Comparison of ENCODE assay signal across 15 mouse cellular contexts in the genomic region with DNA sequence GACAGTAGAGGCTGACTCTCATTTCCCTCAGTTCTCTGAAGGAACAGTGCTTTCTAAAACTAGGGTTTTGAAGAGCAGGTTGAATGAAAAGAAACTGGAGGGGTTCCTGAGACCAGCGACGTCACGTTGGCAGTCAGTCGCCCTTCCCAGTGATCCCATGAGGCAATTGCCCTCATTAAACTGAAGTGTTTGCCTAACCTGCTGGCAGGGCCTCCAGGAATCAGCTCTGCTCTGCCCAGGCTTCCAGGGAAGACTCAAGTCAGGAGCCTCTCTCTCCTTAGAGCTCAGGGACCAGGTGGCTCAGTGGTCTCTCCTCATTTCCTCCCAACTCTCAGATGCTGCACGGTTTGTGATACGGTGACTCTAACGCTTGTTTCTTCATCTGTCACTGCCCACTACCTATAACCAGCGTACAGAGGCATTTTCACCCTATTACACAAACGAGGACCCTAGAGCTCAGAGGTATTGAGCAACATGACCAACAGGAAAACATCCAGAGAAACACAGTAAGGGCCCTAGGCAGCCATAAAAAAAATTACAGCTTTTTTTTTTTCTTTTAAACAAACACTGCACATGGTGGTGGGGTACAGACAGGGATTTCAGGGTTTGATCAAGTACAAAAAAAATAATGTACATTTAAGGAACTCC.
DNase-seq lines count a peak whose midpoint lies in the region; ATAC-seq lines count a peak whose summit lies in the region.
"Had no signal": no experiment of that assay in that cellular context is flagged by ENCODE, and none has a peak within 500 bp of the region (broad histone marks: within the 10 kb centered on the region; RNA-seq: fewer than 3 reads in every experiment).

No protein-coding gene starts in this region.

- H3K4me1 ChIP-seq in heart, embryonic 11.5 days (ENCODE audit: control insufficient read depth, insufficient read depth, low read length), result peaks cover 69% of the 10 kb centered on the region
- H3K4me1 ChIP-seq in brown adipose tissue, adult 24 weeks (ENCODE audit: control insufficient read depth, insufficient read depth, insufficient read length, low read length), result peaks cover 46% of the 10 kb centered on the region
- peaks cover 23% of the 10 kb centered on the region for H3K4me1 ChIP-seq in intestine, embryonic 15.5 days (replicated peaks)

- ATAC-seq in heart, embryonic 11.5 days (replicated peaks; ENCODE audit: insufficient number of reproducible peaks, low FRiP score, low TSS enrichment), result no peak
- ATAC-seq in intestine, embryonic 15.5 days, result peak; percentile 30; the same call in 1 of the 2 replicates
- ATAC-seq: forebrain, postnatal 0 days; Patski had no signal

- no peak for DNase-seq in heart, adult 8-10 months (ENCODE audit: low spot score)
- peak; percentile 72 for DNase-seq in lung, postnatal 14 days
- DNase-seq in Muller cell, postnatal 12 days (ENCODE audit: inconsistent ontology term), result no peak
- no peak for DNase-seq in left cerebral cortex, adult 9 months (ENCODE audit: low spot score in 2 of 2)
- DNase-seq: cerebellum, adult 9-10 months; forebrain, postnatal 0 days; kidney, adult 18-20 months; right cerebral cortex, postnatal 4 days had no signal

- H3K4me2 ChIP-seq in heart, embryonic 11.5 days, result no peak overlapping the region
- no peak overlapping the region for H3K4me2 ChIP-seq in intestine, embryonic 15.5 days (replicated peaks)
- H3K4me2 ChIP-seq: embryonic facial prominence, embryonic 13.5 days; stomach, embryonic 15.5 days had no signal

- no peak overlapping the region for H3K9ac ChIP-seq in heart, embryonic 11.5 days (ENCODE audit: low read depth, low read length)
- H3K9ac ChIP-seq in intestine, embryonic 15.5 days, result no peak overlapping the region
- H3K9ac ChIP-seq: embryonic facial prominence, embryonic 13.5 days; forebrain, postnatal 0 days; stomach, embryonic 15.5 days had no signal

- no peak overlapping the region for H3K4me3 ChIP-seq in heart, embryonic 11.5 days (ENCODE audit: low read depth, low read length)
- no peak overlapping the region for H3K4me3 ChIP-seq in brown adipose tissue, adult 24 weeks (ENCODE audit: insufficient read depth, low read depth, low read length)
- no peak overlapping the region for H3K4me3 ChIP-seq in intestine, embryonic 15.5 days (replicated peaks)
- H3K4me3 ChIP-seq: embryonic facial prominence, embryonic 13.5 days; stomach, embryonic 15.5 days had no signal

- peak overlapping the region; percentile 66; the same call in 1 of the 2 replicates for H3K27ac ChIP-seq in heart, embryonic 11.5 days (ENCODE audit: low read depth, low read length)
- H3K27ac ChIP-seq in brown adipose tissue, adult 24 weeks (replicated peaks; ENCODE audit: low read depth, low read length), result peak overlapping the region; percentile 39
- no peak overlapping the region for H3K27ac ChIP-seq in intestine, embryonic 15.5 days
- H3K27ac ChIP-seq: embryonic facial prominence, embryonic 13.5 days; macrophage; stomach, embryonic 15.5 days had no signal

- H3K36me3 ChIP-seq in heart, embryonic 11.5 days (ENCODE audit: control insufficient read depth, insufficient read depth, low read length), result no peaks in the 10 kb centered on the region
- H3K36me3 ChIP-seq in intestine, embryonic 15.5 days, result no peaks in the 10 kb centered on the region
- H3K36me3 ChIP-seq: embryonic facial prominence, embryonic 13.5 days; stomach, embryonic 15.5 days had no signal

- H3K27me3 ChIP-seq in heart, embryonic 11.5 days (ENCODE audit: control insufficient read depth, insufficient read depth, low read length), result no peaks in the 10 kb centered on the region
- no peaks in the 10 kb centered on the region for H3K27me3 ChIP-seq in intestine, embryonic 15.5 days (replicated peaks)
- H3K27me3 ChIP-seq: embryonic facial prominence, embryonic 13.5 days; Patski; stomach, embryonic 15.5 days had no signal

- H3K9me3 ChIP-seq in heart, embryonic 11.5 days (replicated peaks; ENCODE audit: control insufficient read depth, low read length), result no peaks in the 10 kb centered on the region
- no peaks in the 10 kb centered on the region for H3K9me3 ChIP-seq in intestine, embryonic 15.5 days
- H3K9me3 ChIP-seq: embryonic facial prominence, embryonic 13.5 days; stomach, embryonic 15.5 days had no signal

- 79% methylated on average over 9 of the region's 9 CpGs for WGBS in heart, embryonic 11.5 days (ENCODE audit: insufficient replicate concordance)
- 67% methylated on average over 9 of the region's 9 CpGs for WGBS in intestine, embryonic 15.5 days
